Mouse (Mus musculus): ENCODE measurements around the gene Dennd1c.

The Dennd1c gene

DNA sequence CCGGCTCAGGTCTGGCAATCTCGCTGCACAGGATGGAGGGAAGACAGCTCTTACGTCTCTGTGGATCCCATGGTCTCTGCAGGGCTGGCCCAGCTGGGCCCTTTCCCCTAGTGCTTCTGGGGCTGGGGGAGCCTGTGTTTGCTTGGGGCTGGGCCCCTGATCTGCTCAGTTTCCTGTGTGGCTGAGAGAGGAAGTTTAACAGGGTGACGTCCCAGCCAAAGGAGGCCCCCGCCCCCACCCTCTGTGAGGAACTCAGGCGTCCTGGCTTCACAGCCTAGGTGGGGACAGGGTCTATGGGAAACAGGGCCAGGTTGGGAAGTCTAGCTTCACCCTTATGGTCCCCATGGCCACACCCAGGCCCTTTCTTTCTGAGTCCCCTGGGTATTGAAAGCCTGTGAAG is at the start of gene Dennd1c:
Gene Dennd1c, minus strand, starts transcription at position 179 of the 400 bp plus-strand sequence.
- no peak for DNase-seq (ENCODE audit: low spot score in 2 of 2)

DNA sequence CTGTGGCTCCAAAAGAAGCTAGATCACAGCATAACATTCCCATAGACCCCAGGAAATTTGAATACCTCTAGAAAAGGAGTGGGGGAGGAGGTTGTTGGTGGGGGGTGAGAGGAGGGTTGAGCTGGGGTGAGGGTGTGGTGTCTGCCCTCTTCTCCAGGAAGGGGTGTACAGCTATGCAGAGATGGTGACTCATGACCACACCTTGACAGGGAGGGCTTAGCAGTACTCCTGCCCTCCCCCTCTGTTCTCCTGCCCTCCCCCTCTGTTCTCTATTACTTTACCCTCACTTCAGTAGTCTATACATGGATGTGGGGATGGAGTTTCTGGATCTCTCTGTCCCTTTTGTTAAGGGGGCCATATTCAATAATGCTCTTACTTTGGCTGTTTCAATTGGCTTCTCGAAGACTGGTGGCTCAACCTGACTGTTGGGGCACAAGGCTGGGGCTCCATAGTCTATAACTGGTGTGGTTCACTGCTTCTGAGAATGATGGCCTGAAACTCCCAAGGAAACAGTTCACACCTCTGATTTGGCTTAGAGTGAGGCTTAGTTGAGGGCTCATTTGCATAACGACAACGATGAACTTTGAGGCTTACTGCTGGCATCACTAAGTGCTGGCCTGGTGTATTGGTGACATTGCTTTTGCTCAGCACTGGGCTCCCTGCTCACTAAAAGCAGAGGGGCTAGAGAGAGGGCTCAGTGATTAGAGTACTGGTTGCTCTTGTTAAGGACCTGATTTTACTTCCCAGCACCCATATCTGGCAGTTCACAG is 47.7 kb upstream of the Dennd1c start:
- no peak for DNase-seq (ENCODE audit: low spot score in 2 of 2)

DNA sequence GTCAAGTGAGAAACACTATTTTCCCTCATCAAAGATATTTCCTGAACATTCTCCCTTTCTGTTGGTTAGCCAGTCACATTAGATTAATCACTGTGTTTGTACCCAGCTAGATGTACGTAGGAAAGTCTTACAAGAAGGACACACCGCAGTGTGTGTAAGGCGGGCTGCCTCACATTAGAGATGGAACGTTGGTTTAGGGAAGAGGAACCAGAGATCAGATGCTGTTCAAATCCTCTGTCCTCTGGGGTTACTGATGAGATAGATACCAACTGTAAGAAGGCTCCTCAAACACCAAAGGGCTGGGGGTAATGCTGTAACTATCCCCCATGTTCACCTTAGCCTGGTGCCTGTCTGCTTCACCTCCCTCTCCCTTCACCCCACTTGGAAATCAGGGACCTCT is 46.5 kb upstream of the Dennd1c start:
- no peak for DNase-seq (ENCODE audit: low spot score in 2 of 2)

DNA sequence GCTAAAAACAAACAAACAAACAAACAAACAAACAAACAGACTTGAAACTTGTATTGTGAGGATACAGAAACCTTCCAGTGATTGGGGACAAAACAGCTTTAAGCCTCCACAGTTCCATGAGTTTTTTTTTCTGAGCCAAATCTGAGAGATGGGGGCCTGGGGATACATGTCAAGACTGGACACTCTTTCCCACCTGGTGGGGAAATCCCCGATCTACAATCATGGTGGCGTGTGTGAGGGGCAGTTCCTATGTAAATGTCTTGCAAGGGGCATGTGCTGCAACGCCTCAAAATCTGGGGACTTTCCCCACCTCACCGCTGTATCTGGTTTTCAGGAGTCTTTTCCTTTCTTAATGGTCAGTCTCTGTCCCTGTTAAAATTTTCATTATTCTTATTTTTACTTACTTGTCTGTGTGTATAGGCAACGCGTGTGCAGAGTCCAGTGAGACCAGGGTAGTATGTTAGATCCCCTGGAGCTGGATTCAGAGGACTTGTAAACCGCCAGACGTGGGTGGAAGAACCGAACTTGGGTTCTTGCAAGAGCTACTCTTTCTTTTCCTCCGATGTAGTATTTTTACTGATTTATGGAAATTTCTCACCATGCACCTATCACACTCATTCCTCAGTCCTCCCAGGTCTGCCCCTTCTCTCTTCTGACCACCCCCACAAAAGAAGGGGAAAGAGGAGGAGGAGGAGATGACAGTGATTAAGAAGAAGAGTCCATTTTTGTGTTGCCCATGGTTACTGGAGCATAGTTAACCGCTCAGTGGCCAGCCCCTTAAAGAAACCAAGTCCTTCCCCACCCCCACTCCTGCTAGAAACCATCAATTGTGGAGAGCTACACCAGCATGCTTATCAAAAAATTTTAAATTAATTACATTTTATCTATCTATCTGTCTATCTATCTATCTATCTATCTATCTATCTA is 45.1 kb upstream of the Dennd1c start:
- no peak for DNase-seq (ENCODE audit: low spot score in 2 of 2)

GRCm38 (mm10) chr17:57121856-57122255 is 43.5 kb upstream of the Dennd1c start:
- DNase-seq (ENCODE audit: low spot score in 2 of 2), result no peak

DNA sequence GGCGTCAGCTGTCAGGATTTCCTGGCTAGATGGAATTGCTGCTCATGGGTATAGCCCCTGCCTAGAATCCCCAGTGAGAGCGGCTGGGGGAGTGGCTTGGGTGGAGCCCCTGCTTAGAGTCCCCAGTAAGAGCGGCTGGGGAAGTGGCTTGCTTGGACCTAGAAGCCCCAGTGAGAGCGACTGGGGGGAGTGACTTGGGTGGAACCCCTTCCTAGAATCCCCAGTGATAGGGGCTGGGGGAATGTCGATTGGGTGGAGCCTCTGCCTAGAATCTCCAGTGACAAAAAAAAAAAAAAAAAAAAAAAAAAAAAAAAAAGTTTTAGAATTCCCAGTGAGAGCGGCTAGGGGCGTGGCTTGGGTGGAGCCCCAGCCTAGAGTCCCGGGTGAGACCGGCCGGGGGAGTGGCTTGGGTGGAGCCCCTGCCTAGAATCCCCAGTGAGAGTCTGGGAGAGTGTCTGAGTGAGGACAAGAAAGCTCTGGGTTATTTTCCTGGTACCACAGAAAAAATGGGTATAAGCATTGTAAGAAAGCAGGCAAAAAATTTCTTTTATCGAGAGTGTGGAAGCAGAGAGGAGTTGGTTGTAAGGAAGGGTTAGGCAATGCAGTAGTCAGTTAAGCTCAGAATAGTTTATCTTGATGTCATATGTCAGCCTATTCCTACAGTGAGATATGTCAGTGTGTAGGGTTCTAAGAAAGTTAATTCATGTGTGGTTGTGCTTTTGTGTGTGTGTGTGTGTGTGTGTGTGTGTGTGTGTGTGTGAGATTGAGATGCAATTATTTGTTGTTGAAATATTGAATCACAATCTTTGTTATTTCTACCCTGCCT is 40.4 kb upstream of the Dennd1c start:
- DNase-seq (ENCODE audit: low spot score in 2 of 2), result no peak

DNA sequence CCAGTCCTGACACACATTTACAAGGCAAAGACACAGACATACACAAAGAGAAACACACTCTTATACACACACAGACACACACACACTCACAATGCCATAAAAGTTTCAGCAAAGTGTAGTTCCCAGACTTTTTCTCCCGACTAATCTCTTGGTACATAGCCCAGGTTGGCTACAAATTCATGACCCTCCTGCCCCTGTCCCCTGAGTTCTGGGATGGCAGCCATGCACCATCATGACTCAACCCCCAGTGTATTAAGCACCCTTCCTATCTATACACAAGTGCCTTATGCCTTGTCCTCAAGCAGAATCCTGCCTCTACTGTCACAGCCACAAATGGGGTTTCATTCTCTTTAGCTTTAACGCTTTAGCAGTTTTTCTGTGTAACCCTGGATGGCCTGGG is 38.5 kb upstream of the Dennd1c start:
- DNase-seq (ENCODE audit: low spot score in 2 of 2), result no peak

DNA sequence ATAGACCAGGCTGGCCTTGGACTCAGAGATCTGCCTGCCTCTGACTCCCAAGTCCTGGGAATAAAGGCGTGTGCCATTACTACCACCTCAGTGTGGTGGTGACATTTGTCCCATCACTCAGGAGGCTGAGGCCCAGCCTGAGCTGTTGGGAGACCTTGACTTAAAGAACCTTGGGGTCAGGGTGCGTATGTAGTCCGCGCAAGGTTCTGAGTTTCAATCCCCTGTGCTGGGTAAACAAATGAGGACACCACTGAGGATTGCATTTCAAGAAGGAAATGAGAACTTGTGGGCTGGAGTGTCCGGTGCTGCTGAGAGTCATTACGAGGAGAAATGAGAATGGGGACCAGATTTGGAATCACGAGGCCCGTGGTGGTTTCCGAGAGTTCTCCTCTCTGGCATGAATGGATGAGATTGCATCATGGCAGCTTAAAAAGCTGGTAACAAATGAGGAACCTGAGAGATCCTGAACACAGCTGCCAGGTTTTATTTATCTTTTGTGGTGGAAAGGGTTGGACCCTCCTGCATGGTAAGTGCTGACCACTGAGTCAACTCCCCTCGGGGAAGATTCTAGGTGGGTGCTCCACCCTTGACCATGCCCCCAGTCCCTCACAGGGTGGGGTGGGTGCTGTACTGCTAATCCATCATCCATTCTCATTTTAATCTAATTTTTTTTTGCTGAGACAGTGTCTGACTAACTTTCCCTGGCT is 34.6 kb upstream of the Dennd1c start:
- DNase-seq (ENCODE audit: low spot score in 2 of 2), result no peak

GRCm38 (mm10) chr17:57110005-57110404 is 31.7 kb upstream of the Dennd1c start:
- DNase-seq (ENCODE audit: low spot score in 2 of 2), result no peak

- DNase-seq (ENCODE audit: low spot score in 2 of 2), result no peak
These were observed 30.4 kb upstream of the Dennd1c start for GRCm38 (mm10) chr17:57108666-57109171.

DNA sequence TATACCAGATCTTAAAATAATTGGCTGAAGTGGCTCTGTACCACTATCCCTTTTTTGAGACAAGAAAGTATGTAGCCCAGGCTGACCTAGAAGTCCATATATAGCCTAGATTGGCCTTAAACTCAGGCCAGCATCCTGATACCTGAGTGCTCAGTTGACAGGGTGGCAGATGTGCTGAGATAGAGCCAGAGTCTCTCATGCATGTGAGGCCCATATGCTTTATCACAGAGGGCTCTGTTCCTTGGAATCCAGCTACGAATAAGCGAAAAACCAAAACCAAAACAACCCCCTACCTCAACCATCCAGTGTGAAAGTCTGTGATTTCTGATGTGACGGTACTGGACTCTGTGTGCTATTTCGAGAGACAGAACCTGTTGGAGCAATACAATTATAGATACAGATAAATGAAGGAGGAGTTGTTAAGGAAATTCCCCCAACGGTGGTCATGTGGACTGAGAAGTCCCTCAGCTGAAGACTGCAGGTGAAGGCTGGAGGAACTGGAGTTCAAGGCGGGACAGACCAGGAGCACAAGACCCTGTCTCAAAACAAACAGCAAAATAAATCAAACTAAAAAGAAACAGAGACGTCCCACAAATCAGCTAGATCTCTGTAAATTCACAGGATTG is 29.8 kb upstream of the Dennd1c start:
- no peak for DNase-seq (ENCODE audit: low spot score in 2 of 2)

DNA sequence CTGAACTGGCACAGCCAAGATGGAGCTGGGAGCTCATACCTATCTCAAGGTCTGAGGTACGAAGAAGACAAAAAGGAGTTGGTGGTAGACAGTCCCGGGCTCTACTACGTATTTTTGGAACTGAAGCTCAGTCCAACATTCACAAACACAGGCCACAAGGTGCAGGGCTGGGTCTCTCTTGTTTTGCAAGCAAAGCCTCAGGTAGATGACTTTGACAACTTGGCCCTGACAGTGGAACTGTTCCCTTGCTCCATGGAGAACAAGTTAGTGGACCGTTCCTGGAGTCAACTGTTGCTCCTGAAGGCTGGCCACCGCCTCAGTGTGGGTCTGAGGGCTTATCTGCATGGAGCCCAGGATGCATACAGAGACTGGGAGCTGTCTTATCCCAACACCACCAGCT is 28.8 kb upstream of the Dennd1c start:
- DNase-seq (ENCODE audit: low spot score in 2 of 2), result no peak

DNA sequence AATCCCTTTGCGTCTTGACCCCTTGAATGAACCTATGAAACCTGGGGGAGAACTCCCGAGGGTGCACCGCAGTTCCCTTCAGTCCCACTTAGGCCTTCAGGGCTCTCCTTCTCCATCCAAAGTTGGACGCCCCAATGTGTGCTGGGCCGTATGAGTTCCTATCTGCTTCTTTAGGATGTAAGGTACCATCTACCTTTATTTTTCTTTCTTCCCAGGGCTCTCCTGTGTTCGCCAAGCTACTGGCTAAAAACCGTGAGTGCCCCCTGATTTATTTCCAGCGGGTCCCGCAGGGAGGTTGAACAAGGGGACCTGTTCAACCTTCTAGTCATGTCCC is 27.7 kb upstream of the Dennd1c start:
- no peak for DNase-seq (ENCODE audit: low spot score in 2 of 2)

DNA sequence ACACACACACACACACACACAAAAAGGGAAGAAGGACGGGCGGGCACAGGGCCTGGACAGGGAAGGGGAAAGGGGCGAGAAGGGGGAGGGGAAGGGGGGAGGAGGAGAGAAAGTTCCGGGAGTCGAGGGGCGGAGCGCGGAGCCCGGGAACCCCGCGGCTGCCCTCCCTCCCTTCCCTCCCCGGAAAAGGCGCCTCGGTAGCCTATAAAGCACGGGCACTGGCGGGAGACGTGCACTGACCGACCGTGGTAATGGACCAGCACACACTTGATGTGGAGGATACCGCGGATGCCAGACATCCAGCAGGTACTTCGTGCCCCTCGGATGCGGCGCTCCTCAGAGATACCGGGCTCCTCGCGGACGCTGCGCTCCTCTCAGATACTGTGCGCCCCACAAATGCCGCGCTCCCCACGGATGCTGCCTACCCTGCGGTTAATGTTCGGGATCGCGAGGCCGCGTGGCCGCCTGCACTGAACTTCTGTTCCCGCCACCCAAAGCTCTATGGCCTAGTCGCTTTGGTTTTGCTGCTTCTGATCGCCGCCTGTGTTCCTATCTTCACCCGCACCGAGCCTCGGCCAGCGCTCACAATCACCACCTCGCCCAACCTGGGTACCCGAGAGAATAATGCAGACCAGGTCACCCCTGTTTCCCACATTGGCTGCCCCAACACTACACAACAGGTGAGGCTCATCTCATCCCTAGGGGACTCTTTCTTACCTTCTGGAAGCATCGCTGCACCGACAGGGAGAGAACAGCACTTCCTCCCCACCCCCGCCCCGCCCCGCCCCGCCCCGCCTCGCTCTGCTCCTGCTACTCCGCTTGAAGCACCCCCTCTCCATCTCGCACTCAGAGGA is 27.1 kb upstream of the Dennd1c start, which contains the start of gene Tnfsf9:
Gene Tnfsf9, plus strand, starts transcription at position 145 of the 854 bp plus-strand sequence.
- peak in 1 of 2 experiments; percentile 15 for DNase-seq (ENCODE audit: low spot score in 2 of 2)

GRCm38 (mm10) chr17:57104496-57104895 is 26.2 kb upstream of the Dennd1c start:
- no peak for DNase-seq (ENCODE audit: low spot score in 2 of 2)

DNA sequence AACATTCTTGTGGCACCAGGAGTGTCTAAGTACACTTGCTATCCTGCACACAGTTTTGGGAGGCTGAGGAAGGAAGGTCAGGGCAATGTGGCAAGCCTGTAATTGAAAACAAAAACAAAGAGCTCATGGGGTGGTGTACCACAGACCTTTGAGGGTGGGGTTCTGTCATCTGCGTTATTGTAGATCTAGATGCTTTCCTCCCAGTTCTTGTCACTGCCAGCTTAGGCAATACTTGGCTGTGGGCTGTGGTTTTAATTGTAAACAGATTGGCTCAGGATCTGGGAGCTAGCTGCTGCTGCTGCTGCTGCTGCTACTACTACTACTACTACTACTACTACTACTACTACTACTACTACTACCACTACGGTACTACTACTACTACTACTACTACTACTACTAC is 24.0 kb upstream of the Dennd1c start:
- no peak for DNase-seq (ENCODE audit: low spot score in 2 of 2)

GRCm38 (mm10) chr17:57099629-57100325 is 21.5 kb upstream of the Dennd1c start:
- DNase-seq (ENCODE audit: low spot score in 2 of 2), result no peak

- no peak for DNase-seq (ENCODE audit: low spot score in 2 of 2)
These were observed 20.0 kb upstream of the Dennd1c start for GRCm38 (mm10) chr17:57098321-57098720.

DNA sequence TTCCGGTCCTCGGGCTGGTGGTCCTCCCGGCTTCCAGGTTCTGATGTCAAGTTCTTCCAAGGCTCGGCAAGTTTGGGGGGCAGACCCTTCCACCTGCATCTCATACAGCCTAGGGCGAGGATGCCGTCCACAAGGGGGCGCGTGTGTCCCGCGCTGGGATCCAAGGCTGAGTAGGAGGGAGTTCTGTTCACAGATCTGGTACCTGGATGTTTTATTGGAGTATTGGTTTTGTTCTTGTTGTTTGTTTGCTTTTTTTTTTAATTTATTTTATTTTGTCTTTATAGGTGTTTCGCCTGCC is 18.3 kb upstream of the Dennd1c start:
- DNase-seq (ENCODE audit: low spot score in 2 of 2), result peak; percentile 81 to 83

Measured in frontal cortex, postnatal 36 days (tissue).